Mouse (Mus musculus): ENCODE measurements around the gene Ptpn6.

- TF ChIP-seq CTCF (IDR thresholded peaks at IDR 0.05) (no peak), EP300 (IDR thresholded peaks at IDR 0.05) (no peak)
Measured at GRCm38 (mm10) chr6:124672100-124672499, 66.4 kb downstream of the Ptpn6 start.

All from lung, postnatal 0 days (tissue).